Mouse (Mus musculus) hindbrain, embryonic 15.5 days (tissue): ENCODE data around the gene Fbh1. TPM values are rescaled to one million over a fixed set of nuclear protein-coding genes. Genes with fewer than 3 reads are reported as not detected.

ENCODE experiments used
- ATAC-seq: fragments of 200-750 bp; cut with Nextera tagmentation; 2 replicates; pipeline ENCODE4 v1.8.0; 2017; ENCODE audit warnings: low read depth, moderate number of reproducible peaks, moderate TSS enrichment; ENCODE audit not compliant: low FRiP score
- H3K27ac ChIP-seq: fragments of 300-500 bp; sonication (generic); replicated peaks from 2 replicates; pipeline ENCODE4 v1.5.1; 2015; ENCODE audit warnings: mild to moderate bottlenecking, inconsistent platforms
- H3K27me3 ChIP-seq: fragments of 300-500 bp; sonication (generic); 2 replicates; pipeline ENCODE4 v1.6.1; 2015; ENCODE audit warnings: control low read depth, inconsistent platforms
- H3K36me3 ChIP-seq: fragments of 300-500 bp; sonication (generic); 2 replicates; pipeline ENCODE4 v1.6.1; 2015; ENCODE audit warnings: control low read depth, inconsistent platforms
- H3K4me1 ChIP-seq: fragments of 300-500 bp; sonication (generic); replicated peaks from 2 replicates; pipeline ENCODE4 v1.6.1; 2015; ENCODE audit warnings: control low read depth, inconsistent platforms
- H3K4me2 ChIP-seq: fragments of 300-500 bp; sonication (generic); 2 replicates; pipeline ENCODE4 v1.6.1; 2015; ENCODE audit warnings: moderate library complexity, mild to moderate bottlenecking, inconsistent platforms
- H3K4me3 ChIP-seq: fragments of 300-500 bp; sonication (generic); 2 replicates; pipeline ENCODE4 v1.5.1; 2015; ENCODE audit warnings: mild to moderate bottlenecking, inconsistent platforms
- H3K9ac ChIP-seq: fragments of 300-500 bp; sonication (generic); 2 replicates; pipeline ENCODE4 v1.6.1; 2015; ENCODE audit warnings: inconsistent platforms
- H3K9me3 ChIP-seq: fragments of 300-500 bp; sonication (generic); 2 replicates; pipeline ENCODE4 v1.6.1; 2016; ENCODE audit warnings: control low read depth, inconsistent platforms
- WGBS: fragments of 180-500 bp; shearing (Covaris S2); methylation state at CpG from one replicate; pipeline ENCODE4 v1.1.7; 2015; 5-methylcytosine and 5-hydroxymethylcytosine counted together
- polyA plus RNA-seq: library from polyadenylated mRNA; unstranded; fragments of >200 nt; fragmentation: Nextera tagmentation; extraction: Ambion mirVana; gene quantifications from 2 replicates; pipeline ENCODE4 v1.2.1, GENCODE M21; 2015

Gene Fbh1
- polyA plus RNA-seq, 1 experiment from 2014 or later, result 128 TPM

DNA sequence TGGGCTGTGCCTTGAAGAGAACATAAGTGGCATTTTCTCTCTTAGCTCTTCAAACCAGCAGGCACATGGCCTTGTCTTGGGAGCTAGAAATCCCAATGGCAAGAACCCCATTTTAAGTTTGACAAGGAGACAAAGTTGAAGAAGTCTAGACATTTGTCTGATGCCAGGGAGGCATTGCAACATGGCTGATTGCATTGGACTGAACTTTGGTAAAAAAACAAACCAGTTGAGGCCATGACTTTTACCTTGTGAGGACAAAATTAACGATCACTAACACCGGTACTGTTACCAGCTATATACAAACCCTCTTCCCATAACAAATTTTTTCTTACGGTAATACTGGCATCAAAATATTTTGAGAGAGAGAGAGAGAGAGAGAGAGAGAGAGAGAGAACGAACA lies 84.0 kb downstream of the Fbh1 start:
- H3K9ac ChIP-seq, result no peak overlapping the region
- no peak overlapping the region for H3K4me3 ChIP-seq
- WGBS, result 93% methylated on average over 4 of the region's 4 CpGs

More for the DNA sequence above, 84.0 kb downstream of the Fbh1 start:
- Histone ChIP-seq H3K27me3 (no peaks in the 10 kb centered on the region), H3K4me1 (no peaks in the 10 kb centered on the region), H3K9me3 (no peaks in the 10 kb centered on the region), H3K36me3 (no peaks in the 10 kb centered on the region), H3K4me2 (no peak overlapping the region), H3K27ac (no peak overlapping the region)
- ATAC-seq, result no peak

Other genes starting within 250 kb of the Fbh1 start
- gene Pfkfb3, start 223.5 kb downstream of the Fbh1 start, polyA plus RNA-seq, result 32.3 and 33.7 TPM in 2 replicates
- 123 and 127 TPM in 2 replicates for gene Rbm17, start 173.4 kb downstream of the Fbh1 start, polyA plus RNA-seq
- not detected in 2 replicates for gene Gm17490, start 151.3 kb downstream of the Fbh1 start, polyA plus RNA-seq
- gene Il2ra, start 134.8 kb downstream of the Fbh1 start, polyA plus RNA-seq, result 0.05 and 0.08 TPM in 2 replicates
- gene Il15ra, start 72.3 kb downstream of the Fbh1 start, polyA plus RNA-seq, result 1.4 and 1.8 TPM in 2 replicates
- gene Ankrd16, start 294 bp upstream of the Fbh1 start, polyA plus RNA-seq, result 41.5 and 45.7 TPM in 2 replicates